Mouse (Mus musculus): ENCODE data around the gene Nsun2. TPM values are rescaled to one million over a fixed set of nuclear protein-coding genes. Genes with fewer than 3 reads are reported as not detected.

The Nsun2 gene
- polyA plus RNA-seq, 1 experiment = 74.1 TPM

DNA sequence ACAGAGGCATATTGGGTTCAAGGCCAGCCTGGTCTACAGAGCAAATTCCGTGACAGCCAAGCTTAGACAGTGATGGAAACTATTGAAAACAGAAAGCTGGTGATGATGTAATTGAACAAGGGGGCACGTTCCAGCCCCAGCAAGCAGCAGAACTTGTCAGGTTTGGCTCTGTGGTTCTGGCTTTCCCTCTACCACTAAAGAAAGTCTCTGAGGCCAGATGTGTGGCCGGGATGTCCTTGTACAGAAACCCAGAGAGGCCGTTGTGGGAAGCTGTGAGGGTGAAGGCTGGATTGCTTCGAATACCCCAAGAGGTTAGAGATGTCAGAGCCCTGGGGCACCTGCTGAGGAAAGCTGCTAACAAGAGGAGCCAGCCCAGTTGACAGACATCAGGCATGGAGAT is 105.7 kb downstream of the Nsun2 start:
- Histone ChIP-seq H3K27me3 (ENCODE audit: control insufficient read depth, insufficient read depth, low read length) (no peaks in the 10 kb centered on the region), H3K4me3 (ENCODE audit: control insufficient read depth, insufficient read depth, low read length) (no peak overlapping the region), H3K4me1 (replicated peaks; ENCODE audit: control insufficient read depth, insufficient read depth, low read length) (no peaks in the 10 kb centered on the region), H3K27ac (ENCODE audit: control insufficient read depth, insufficient read depth, low read length) (no peak overlapping the region), H3K36me3 (ENCODE audit: control insufficient read depth, insufficient read depth, low read length) (peaks cover 16% of the 10 kb centered on the region)
- DNase-seq = no peak
- no peak for TF ChIP-seq POLR2A (IDR thresholded peaks at IDR 0.05; ENCODE audit: control insufficient read depth, extremely low read depth, insufficient read depth, low read length, poor library complexity)
- no peak for TF ChIP-seq CTCF (IDR thresholded peaks at IDR 0.05; ENCODE audit: borderline replicate concordance, control insufficient read depth, extremely low read depth, insufficient read depth, low read length, poor library complexity)
- 96% methylated on average over 5 of the region's 5 CpGs for WGBS

DNA sequence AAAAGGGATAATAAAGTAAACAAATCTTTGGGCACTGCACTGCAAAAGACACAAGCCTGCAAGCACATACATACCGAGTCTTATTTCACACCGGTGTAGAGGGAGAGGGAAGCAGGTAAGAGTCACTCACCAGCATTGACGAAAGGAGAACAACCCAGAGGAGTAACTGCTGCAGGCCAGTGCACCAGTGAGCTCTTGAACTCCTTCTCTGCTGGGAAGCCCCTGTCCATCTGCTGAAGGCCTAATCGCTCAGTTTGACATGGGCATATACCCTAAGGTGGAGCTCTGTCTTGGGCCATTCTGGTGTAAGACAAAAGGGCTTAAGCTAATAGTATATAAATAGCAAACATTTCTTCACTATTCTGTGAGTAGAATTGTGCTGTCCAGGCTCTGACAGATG is 106.6 kb downstream of the Nsun2 start:
- WGBS = 96% methylated on average over 4 of the region's 4 CpGs
- Histone ChIP-seq H3K36me3 (ENCODE audit: control insufficient read depth, insufficient read depth, low read length) (peaks cover 7% of the 10 kb centered on the region; the same call in 1 of the 2 replicates), H3K27ac (ENCODE audit: control insufficient read depth, insufficient read depth, low read length) (no peak overlapping the region), H3K27me3 (ENCODE audit: control insufficient read depth, insufficient read depth, low read length) (no peaks in the 10 kb centered on the region), H3K4me1 (replicated peaks; ENCODE audit: control insufficient read depth, insufficient read depth, low read length) (no peaks in the 10 kb centered on the region), H3K4me3 (ENCODE audit: control insufficient read depth, insufficient read depth, low read length) (no peak overlapping the region)
- no peak for TF ChIP-seq POLR2A (IDR thresholded peaks at IDR 0.05; ENCODE audit: control insufficient read depth, extremely low read depth, insufficient read depth, low read length, poor library complexity)
- no peak for TF ChIP-seq CTCF (IDR thresholded peaks at IDR 0.05; ENCODE audit: borderline replicate concordance, control insufficient read depth, extremely low read depth, insufficient read depth, low read length, poor library complexity)
- DNase-seq = no peak

DNA sequence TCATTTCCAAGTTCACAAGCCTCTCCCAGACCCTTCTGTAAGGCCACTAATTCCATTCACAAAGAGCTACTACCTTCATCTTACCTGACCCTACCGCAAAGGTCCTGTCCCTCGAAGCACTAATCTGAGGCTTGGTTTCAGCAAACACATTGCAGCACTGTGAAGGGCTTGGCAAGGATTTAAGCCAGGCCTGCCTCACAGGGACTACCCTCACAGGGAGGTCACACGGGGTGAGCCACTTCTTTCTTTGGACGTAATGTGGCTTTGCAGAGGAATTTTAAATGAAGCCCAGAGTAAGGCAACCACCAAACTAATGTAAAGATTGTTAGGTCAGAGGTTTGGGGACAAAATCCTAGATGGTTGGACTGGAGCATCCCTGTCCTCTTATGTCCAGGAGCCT is 107.0 kb downstream of the Nsun2 start:
- H3K4me3 ChIP-seq (ENCODE audit: control insufficient read depth, insufficient read depth, low read length) = no peak overlapping the region
- DNase-seq = no peak
- peaks cover 3% of the 10 kb centered on the region; the same call in 1 of the 2 replicates for H3K36me3 ChIP-seq (ENCODE audit: control insufficient read depth, insufficient read depth, low read length)
- TF ChIP-seq CTCF (IDR thresholded peaks at IDR 0.05; ENCODE audit: borderline replicate concordance, control insufficient read depth, extremely low read depth, insufficient read depth, low read length, poor library complexity) = no peak
- no peak for TF ChIP-seq POLR2A (IDR thresholded peaks at IDR 0.05; ENCODE audit: control insufficient read depth, extremely low read depth, insufficient read depth, low read length, poor library complexity)
- H3K4me1 ChIP-seq (replicated peaks; ENCODE audit: control insufficient read depth, insufficient read depth, low read length) = no peaks in the 10 kb centered on the region
- no peak overlapping the region for H3K27ac ChIP-seq (ENCODE audit: control insufficient read depth, insufficient read depth, low read length)
- no peaks in the 10 kb centered on the region for H3K27me3 ChIP-seq (ENCODE audit: control insufficient read depth, insufficient read depth, low read length)
- WGBS = 96% methylated on average over 4 of the region's 4 CpGs

DNA sequence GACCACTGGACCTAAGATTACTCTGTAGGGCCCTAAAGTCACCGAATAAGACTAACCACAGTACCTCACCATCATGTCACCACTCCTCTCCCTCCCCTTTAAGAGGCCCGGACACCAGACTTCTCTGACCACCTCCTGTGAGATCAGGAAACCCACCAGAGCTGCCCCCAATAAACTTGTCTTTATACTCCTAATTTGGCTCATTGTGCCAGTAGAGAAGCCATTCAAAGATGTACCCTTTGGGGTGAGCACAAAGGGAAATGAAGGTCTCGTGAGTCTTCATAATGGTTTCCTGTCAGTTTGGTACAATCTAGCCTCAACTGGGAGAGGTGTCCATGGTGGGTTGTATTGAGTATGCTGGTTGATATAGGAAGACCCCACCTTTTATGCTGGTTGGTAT is 107.5 kb downstream of the Nsun2 start:
- no peaks in the 10 kb centered on the region for H3K4me1 ChIP-seq (replicated peaks; ENCODE audit: control insufficient read depth, insufficient read depth, low read length)
- H3K27ac ChIP-seq (ENCODE audit: control insufficient read depth, insufficient read depth, low read length) = no peak overlapping the region
- DNase-seq = no peak
- no peak overlapping the region for H3K4me3 ChIP-seq (ENCODE audit: control insufficient read depth, insufficient read depth, low read length)
- no peaks in the 10 kb centered on the region for H3K36me3 ChIP-seq (ENCODE audit: control insufficient read depth, insufficient read depth, low read length)
- H3K27me3 ChIP-seq (ENCODE audit: control insufficient read depth, insufficient read depth, low read length) = no peaks in the 10 kb centered on the region
- TF ChIP-seq POLR2A (IDR thresholded peaks at IDR 0.05; ENCODE audit: control insufficient read depth, extremely low read depth, insufficient read depth, low read length, poor library complexity) (no peak), CTCF (IDR thresholded peaks at IDR 0.05; ENCODE audit: borderline replicate concordance, control insufficient read depth, extremely low read depth, insufficient read depth, low read length, poor library complexity) (no peak)
- 81% methylated on average over 3 of the region's 3 CpGs for whole genome bisulfite sequencing

DNA sequence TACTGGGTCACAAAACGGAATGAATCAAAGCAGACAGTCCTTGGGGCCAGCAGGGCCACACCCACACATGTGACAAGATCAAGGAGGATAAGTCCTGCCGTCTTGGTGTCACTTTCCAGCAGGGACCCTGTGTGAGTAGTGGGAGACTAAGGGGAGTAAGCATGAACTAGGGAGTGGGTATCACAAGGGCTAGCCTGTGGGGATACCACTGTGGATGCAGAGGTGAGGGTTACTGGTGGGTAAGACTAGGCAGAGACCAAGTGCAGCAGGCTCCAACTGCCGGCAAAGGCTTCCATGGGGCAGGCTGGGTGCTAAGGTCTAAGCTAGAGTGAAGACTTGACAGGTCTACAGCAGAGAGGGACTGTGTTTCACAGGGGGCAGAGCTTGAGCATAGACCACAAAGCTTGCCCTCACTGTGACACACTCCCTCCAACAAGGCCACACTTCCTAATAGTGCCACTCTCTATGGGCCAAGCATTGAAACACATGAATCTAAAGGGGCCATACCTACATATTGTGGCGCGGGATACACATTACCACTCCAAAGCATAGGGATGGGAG is 109.2 kb downstream of the Nsun2 start:
- 91% methylated on average over 5 of the region's 5 CpGs for WGBS

DNA sequence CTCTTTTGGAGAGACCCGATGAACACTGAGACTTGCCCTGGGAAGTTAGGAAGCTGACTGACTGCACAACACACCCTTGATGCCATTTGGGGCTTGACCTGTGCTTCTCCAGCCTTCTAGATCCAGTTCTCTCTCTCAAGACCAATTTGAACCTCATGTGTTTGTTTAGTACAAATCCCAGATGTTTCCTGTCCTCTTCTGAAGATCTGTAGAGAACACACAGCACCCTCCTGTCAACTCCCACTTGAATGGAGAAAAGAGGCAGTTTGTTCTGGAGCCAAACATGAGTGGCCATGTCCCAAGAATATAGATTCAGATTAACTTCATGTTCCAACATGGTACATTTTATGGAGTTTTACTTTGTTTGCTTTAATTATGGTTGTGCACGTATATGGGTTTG is 110.4 kb downstream of the Nsun2 start:
- Histone ChIP-seq H3K27ac (ENCODE audit: control insufficient read depth, insufficient read depth, low read length) (no peak overlapping the region), H3K36me3 (ENCODE audit: control insufficient read depth, insufficient read depth, low read length) (no peaks in the 10 kb centered on the region), H3K4me1 (replicated peaks; ENCODE audit: control insufficient read depth, insufficient read depth, low read length) (no peaks in the 10 kb centered on the region), H3K4me3 (ENCODE audit: control insufficient read depth, insufficient read depth, low read length) (no peak overlapping the region), H3K27me3 (ENCODE audit: control insufficient read depth, insufficient read depth, low read length) (no peaks in the 10 kb centered on the region)
- no peak for DNase-seq
- WGBS = 88% methylated on average over 2 of the region's 2 CpGs
- no peak for TF ChIP-seq POLR2A (IDR thresholded peaks at IDR 0.05; ENCODE audit: control insufficient read depth, extremely low read depth, insufficient read depth, low read length, poor library complexity)
- no peak for TF ChIP-seq CTCF (IDR thresholded peaks at IDR 0.05; ENCODE audit: borderline replicate concordance, control insufficient read depth, extremely low read depth, insufficient read depth, low read length, poor library complexity)

More for the DNA sequence above, 109.2 kb downstream of the Nsun2 start:
- TF ChIP-seq POLR2A (IDR thresholded peaks at IDR 0.05; ENCODE audit: control insufficient read depth, extremely low read depth, insufficient read depth, low read length, poor library complexity) = no peak
- no peak for TF ChIP-seq CTCF (IDR thresholded peaks at IDR 0.05; ENCODE audit: borderline replicate concordance, control insufficient read depth, extremely low read depth, insufficient read depth, low read length, poor library complexity)
- H3K27ac ChIP-seq (ENCODE audit: control insufficient read depth, insufficient read depth, low read length) = no peak overlapping the region
- H3K4me1 ChIP-seq (replicated peaks; ENCODE audit: control insufficient read depth, insufficient read depth, low read length) = no peaks in the 10 kb centered on the region
- H3K27me3 ChIP-seq (ENCODE audit: control insufficient read depth, insufficient read depth, low read length) = no peaks in the 10 kb centered on the region
- H3K4me3 ChIP-seq (ENCODE audit: control insufficient read depth, insufficient read depth, low read length) = no peak overlapping the region
- no peak for DNase-seq
- H3K36me3 ChIP-seq (ENCODE audit: control insufficient read depth, insufficient read depth, low read length) = no peaks in the 10 kb centered on the region
